33 mouse cellular contexts compared by ENCODE assay signal in genomic region chr13:110450056-110450455, GRCm38 (mm10).
"Had no signal": no experiment of that assay in that cellular context is flagged by ENCODE, and none has a peak within 500 bp of the region (broad histone marks: within the 10 kb centered on the region; RNA-seq: fewer than 3 reads in every experiment).

No protein-coding gene starts in this region.

- H3K27me3 ChIP-seq: heart, embryonic 12.5 days; heart, embryonic 13.5 days; heart, embryonic 15.5 days; hindbrain, embryonic 12.5 days; hindbrain, embryonic 13.5 days; hindbrain, embryonic 15.5 days; kidney, embryonic 15.5 days had no signal

- H3K27ac ChIP-seq: heart, embryonic 10.5 days; heart, embryonic 13.5 days; heart, embryonic 15.5 days; hindbrain, embryonic 10.5 days; hindbrain, embryonic 12.5 days; hindbrain, embryonic 13.5 days; hindbrain, embryonic 14.5 days; hindbrain, embryonic 15.5 days; hindbrain, postnatal 0 days; kidney, embryonic 15.5 days; kidney, postnatal 0 days; layer of hippocampus, adult 2 months; left cerebral cortex, adult 2 months had no signal

- ATAC-seq: hindbrain, embryonic 16.5 days; hindbrain, postnatal 0 days; inflammation-experienced regulatory T-cells, adult 6 months had no signal

- H3K9me3 ChIP-seq: heart, embryonic 10.5 days; heart, embryonic 12.5 days; heart, embryonic 13.5 days; heart, embryonic 15.5 days; hindbrain, embryonic 10.5 days; hindbrain, embryonic 12.5 days; hindbrain, embryonic 13.5 days; hindbrain, embryonic 15.5 days; kidney, embryonic 15.5 days had no signal

- H3K4me2 ChIP-seq: heart, embryonic 11.5 days; heart, embryonic 12.5 days; heart, embryonic 13.5 days; heart, embryonic 15.5 days; hindbrain, embryonic 12.5 days; hindbrain, embryonic 13.5 days; hindbrain, embryonic 14.5 days; hindbrain, embryonic 15.5 days; kidney, embryonic 15.5 days had no signal

- H3K36me3 ChIP-seq: heart, embryonic 10.5 days; heart, embryonic 12.5 days; heart, embryonic 13.5 days; heart, embryonic 15.5 days; hindbrain, embryonic 10.5 days; hindbrain, embryonic 12.5 days; hindbrain, embryonic 13.5 days; hindbrain, embryonic 15.5 days; kidney, embryonic 15.5 days had no signal

- DNase-seq: heart, postnatal 10 days; heart, postnatal 14 days; heart, postnatal 36 days; heart, postnatal 4 days; kidney, adult 11 months; kidney, adult 18-20 months; kidney, adult 2 months; kidney, adult 8-10 months; kidney, adult 9 months; kidney, postnatal 10 days; kidney, postnatal 14 days; kidney, postnatal 25 days; kidney, postnatal 36 days; kidney, postnatal 4 days; layer of hippocampus, adult 9-11 months; layer of hippocampus, postnatal 36 days had no signal

- H3K4me3 ChIP-seq: heart, embryonic 10.5 days; heart, embryonic 12.5 days; heart, embryonic 13.5 days; heart, embryonic 15.5 days; hindbrain, embryonic 10.5 days; hindbrain, embryonic 12.5 days; hindbrain, embryonic 13.5 days; hindbrain, embryonic 15.5 days; kidney, embryonic 15.5 days; layer of hippocampus, adult 2 months; left cerebral cortex, adult 2 months had no signal

- H3K9ac ChIP-seq: heart, embryonic 12.5 days; heart, embryonic 13.5 days; heart, embryonic 15.5 days; hindbrain, embryonic 12.5 days; hindbrain, embryonic 13.5 days; hindbrain, embryonic 14.5 days; hindbrain, embryonic 15.5 days; kidney, embryonic 15.5 days had no signal
